Mouse (Mus musculus) cerebellum, adult (tissue): ENCODE results near the gene Hdac1.
"Not testable (repeated sequence)": the region's sequence is repeated elsewhere in the genome, so short reads cannot be mapped to it uniquely, and the experiment has no call there.

Experiments
- ATAC-seq: cut with Nextera tagmentation; 2 replicates; pipeline ENCODE4 v1.9.2; 2017; ENCODE audit warnings: mild to moderate bottlenecking, moderate library complexity, mixed read lengths; ENCODE audit not compliant: insufficient number of reproducible peaks, low FRiP score, low TSS enrichment

Hdac1 gene

GRCm38 (mm10) chr4:129561184-129561583 lies 18.7 kb upstream of the Hdac1 start:
- no peak for ATAC-seq

GRCm38 (mm10) chr4:129558321-129558955 lies 15.9 kb upstream of the Hdac1 start:
- ATAC-seq = no peak

- ATAC-seq = no peak
These were observed 14.8 kb upstream of the Hdac1 start for GRCm38 (mm10) chr4:129557256-129557808.

GRCm38 (mm10) chr4:129556532-129557223 lies 14.2 kb upstream of the Hdac1 start:
- ATAC-seq = 0 out of 2 replicates have a peak, but pooled peaks have one; percentile 31

GRCm38 (mm10) chr4:129555862-129556531 lies 13.5 kb upstream of the Hdac1 start:
- ATAC-seq = 0 out of 2 replicates have a peak, but pooled peaks have one; percentile 20

GRCm38 (mm10) chr4:129555421-129555861 lies 12.9 kb upstream of the Hdac1 start:
- 0 out of 2 replicates have a peak, but pooled peaks have one; percentile 15 for ATAC-seq

- not testable (repeated sequence) for ATAC-seq
These were observed 12.0 kb upstream of the Hdac1 start for GRCm38 (mm10) chr4:129554512-129554911.

- no peak for ATAC-seq
These were observed 7.8 kb upstream of the Hdac1 start for GRCm38 (mm10) chr4:129550295-129550694.

- no peak for ATAC-seq
These were observed 6.8 kb upstream of the Hdac1 start for GRCm38 (mm10) chr4:129549306-129549705.

- ATAC-seq = not testable (repeated sequence)
These were observed 5.1 kb upstream of the Hdac1 start for GRCm38 (mm10) chr4:129547631-129548030.

- ATAC-seq = no peak
These were observed 1.6 kb upstream of the Hdac1 start for GRCm38 (mm10) chr4:129544106-129544505.

GRCm38 (mm10) chr4:129541868-129542591 lies 483 bp downstream of the Hdac1 start:
- ATAC-seq = peak; percentile 26; the same call in 1 of the 2 replicates

- no peak for ATAC-seq
These were observed 2.5 kb downstream of the Hdac1 start for GRCm38 (mm10) chr4:129540012-129540411.

GRCm38 (mm10) chr4:129528901-129529300 lies 13.6 kb downstream of the Hdac1 start:
- not testable (repeated sequence) for ATAC-seq

GRCm38 (mm10) chr4:129525889-129526288 lies 16.6 kb downstream of the Hdac1 start:
- no peak for ATAC-seq

GRCm38 (mm10) chr4:129525338-129525737 lies 17.2 kb downstream of the Hdac1 start:
- ATAC-seq = no peak

GRCm38 (mm10) chr4:129518519-129518918 lies 24.0 kb downstream of the Hdac1 start:
- no peak for ATAC-seq

GRCm38 (mm10) chr4:129516925-129517324 lies 25.6 kb downstream of the Hdac1 start:
- no peak for ATAC-seq

GRCm38 (mm10) chr4:129514300-129514898 lies 28.1 kb downstream of the Hdac1 start:
- no peak for ATAC-seq

- no peak for ATAC-seq
These were observed 28.6 kb downstream of the Hdac1 start for GRCm38 (mm10) chr4:129513891-129514290.
